Mouse (Mus musculus) kidney, adult 2 months (tissue): ENCODE results near the gene Smox.

ENCODE experiments used
- CTCF ChIP-seq: fragments of 200-500 bp; conservative IDR thresholded peaks from 2 replicates; pipeline ENCODE4 v1.5.1; 2011; ENCODE audit warnings: low read depth, mild to moderate bottlenecking, control low read depth, low read length, moderate library complexity, mixed read lengths; ENCODE audit not compliant: insufficient read depth, insufficient read length
- POLR2A ChIP-seq: fragments of 200-500 bp; IDR thresholded peaks from one replicate; pipeline ENCODE4 v1.6.1; 2011; ENCODE audit warnings: low read depth, low read length, control low read depth

GRCm38 (mm10) chr2:131539780-131540179 lies 48.5 kb downstream of the Smox start:
- TF ChIP-seq POLR2A (no peak), CTCF (no peak)
